Mouse (Mus musculus): Measurements from ENCODE around the gene Ctnnal1.

The Ctnnal1 gene

DNA sequence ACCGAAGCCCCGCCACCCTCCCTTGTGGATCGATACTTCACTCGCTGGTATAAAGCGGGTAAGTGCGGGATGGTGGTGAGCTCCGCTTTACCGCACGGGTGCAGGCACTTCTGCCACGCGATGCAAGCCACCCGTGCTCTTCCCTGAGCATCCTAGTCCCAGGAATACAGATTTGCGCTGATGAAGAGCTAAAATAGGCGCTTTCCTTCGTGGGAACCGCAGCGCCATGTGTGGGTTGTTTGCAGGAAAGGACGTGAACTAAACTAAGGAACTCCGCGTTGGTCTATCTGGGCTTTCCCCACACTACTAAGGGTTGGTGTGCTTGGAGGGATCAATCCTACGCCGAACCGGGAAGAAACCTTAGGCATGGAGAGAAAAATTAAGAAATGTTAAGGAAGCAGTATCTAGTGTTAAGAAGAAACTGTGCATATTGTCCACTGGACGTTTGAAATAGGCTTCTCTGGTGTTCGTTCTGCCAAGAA lies 62.3 kb downstream of the Ctnnal1 start:
- no peak for DNase-seq (ENCODE audit: low spot score)

DNA sequence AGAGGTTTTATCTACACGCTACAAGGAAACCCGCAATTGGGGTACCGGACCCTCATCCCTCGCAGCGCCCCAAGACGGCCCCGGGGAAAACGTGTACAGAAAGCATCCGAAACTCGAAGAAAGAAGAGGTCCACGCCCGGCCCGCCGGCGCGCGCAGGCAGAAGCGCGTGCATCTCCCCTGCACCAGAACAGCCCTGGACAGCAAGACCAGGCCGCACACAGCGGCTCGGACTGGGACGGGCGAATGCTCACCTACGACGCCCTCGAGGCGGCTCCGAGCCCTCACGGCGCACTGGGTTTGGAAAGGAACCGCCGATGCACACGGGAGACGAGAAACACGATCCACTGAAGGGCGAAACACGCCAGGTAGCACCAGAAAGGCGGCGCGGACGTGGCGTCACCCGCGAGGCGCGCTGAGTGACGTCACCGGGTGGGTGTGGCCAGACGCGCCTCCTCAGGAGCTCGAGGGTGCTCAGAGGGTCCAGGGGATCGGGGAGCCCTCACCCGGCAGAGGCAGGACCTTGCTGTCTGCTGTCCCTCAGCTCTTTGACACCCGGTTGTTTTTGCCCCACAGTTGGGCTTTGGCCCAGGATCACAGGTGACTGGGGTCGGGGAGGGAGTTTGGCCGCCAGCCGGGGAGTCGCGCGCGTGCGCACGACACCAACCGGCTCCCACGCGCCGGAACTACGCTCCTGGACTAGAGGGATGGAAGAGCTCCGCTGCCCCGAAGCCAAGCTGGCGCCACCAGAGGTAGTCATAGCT lies 62.9 kb downstream of the Ctnnal1 start, which contains the start of the genes Elp1 and Fam206a:
Gene Elp1 (minus strand): TSS at position 425 of the 762 bp plus-strand sequence.
Gene Fam206a (plus strand): TSS at position 439 of the 762 bp plus-strand sequence.
- peak; percentile 92 for DNase-seq (ENCODE audit: low spot score)

DNA sequence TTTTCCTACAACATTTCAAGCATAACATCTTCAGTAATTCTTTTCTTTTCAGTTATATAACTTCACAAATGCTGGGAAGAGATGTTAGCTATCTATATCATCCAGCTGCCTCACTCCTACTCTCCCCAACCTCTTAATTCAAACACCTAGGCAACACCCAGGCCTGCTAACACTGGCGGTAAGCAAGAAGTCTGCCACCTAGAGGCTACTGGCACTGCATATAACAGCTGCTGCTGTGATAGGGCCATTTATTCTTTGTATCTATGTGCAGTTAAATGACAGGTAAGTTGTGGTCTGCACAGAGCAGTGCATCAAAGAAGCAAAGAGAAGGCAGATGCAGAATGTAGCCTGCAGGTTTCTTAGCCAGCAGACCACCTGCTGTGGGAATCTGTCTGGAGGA lies 73.6 kb downstream of the Ctnnal1 start:
- peak; percentile 24 for DNase-seq (ENCODE audit: low spot score)

DNA sequence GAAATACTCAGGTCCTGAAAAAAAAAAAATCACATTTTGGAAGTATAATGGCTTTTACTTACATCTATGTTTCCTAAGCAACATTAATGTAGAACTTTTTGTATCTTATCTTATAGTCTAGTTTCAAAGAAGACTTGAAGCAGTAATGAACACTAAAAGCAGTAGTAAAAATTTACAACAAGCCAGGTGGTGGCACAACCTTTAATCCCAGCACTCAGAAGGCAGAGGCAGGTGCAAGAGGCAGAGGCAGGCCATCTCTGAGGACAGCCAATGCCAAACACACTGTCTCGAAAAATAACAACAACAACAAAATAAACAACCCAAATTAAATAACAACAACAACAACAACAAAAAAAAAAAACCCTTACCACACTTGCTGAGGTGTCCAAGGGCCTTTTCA lies 93.9 kb downstream of the Ctnnal1 start:
- no peak for DNase-seq (ENCODE audit: low spot score)

DNA sequence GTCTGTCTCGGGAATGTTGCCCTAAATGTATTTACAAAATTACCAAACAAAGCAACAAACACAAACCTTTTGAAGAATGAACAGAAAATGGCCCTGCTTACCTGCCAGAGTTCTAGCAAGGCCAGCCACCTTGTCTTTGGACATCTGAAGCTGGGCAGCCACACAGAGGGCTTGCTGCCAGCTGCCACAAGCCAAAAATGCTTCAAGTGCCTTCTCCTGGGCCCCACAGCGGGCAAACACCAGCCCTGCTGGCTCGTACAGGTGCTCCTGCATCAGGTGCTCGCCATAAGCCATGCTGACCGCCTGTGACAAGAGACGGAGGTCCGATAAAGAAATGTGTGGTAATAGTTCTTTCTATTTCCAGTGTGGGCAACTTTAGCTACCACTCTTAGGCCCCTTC lies 96.1 kb downstream of the Ctnnal1 start:
- no peak for DNase-seq (ENCODE audit: low spot score)

DNA sequence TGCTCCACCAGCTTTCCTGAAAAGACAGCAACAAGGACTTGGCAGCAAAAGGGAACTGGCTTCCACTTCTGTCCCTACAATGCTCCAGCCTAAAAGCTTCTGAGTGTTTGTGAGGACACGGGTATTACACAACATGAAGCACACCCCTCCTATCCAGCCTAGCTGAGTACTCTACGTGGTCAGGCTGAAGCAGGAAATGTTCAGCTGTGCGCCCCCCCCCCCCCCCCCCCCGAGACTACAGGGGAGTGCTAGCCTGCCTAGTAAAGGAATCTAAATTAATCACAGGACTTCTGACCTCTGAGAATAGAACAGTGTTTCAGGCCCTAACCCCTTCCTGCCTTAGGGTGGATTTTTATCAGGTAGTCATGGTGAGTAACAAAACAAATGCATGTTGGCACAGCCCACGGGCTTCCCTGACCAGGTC lies 97.1 kb downstream of the Ctnnal1 start:
- no peak for DNase-seq (ENCODE audit: low spot score)
